Mouse (Mus musculus) heart, adult 9 months (tissue): ENCODE measurements around the gene Tsc22d4.

ENCODE experiments used
- DNase-seq, 2 experiments: peaks; one replicate each; pipeline ENCODE4 v3.0.0; 2022; ENCODE audit warnings: low spot score in 2 of 2

Tsc22d4 gene

GRCm38 (mm10) chr5:137764609-137765340 is 19.2 kb downstream of the Tsc22d4 start:
- no peak for DNase-seq

DNA sequence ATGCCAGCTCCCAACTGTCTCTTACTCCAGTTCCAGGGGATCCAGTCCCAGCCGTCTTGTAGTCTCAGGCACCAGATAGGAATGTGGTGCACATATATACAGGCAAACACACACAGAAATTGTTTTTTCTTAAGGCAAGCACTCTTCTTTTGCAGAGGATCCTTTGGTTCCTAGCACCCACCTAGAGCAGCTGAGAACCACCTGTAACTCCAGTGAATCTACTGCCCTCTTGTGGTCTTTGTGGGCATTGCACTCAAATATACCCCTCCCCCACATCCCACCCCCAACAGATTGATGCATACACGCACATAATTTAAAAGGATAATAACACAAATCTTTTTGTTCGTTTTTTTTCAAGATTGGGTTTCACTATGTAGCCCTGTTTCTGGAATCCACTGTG is 20.7 kb downstream of the Tsc22d4 start:
- DNase-seq: no peak

DNA sequence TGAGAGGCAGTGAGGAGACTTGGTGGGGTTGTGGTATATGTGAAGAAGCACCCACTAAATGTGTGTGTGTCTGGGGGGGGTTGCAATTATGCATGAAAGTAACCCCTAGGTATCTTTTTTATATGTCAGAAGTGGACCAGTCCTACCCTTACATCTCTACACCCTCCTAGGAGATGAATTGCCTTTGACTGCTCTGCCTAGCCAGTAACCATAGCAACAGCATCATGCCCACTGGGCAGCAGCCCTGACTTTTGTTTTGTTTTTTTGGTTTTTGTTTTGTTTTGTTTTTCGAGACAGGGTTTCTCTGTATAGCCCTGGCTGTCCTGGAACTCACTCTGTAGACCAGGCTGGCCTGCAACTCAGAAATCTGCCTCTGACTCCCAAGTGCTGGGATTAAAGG is 22.9 kb downstream of the Tsc22d4 start:
- DNase-seq: no peak

GRCm38 (mm10) chr5:137770709-137771108 is 25.2 kb downstream of the Tsc22d4 start:
- DNase-seq: no peak

- no peak for DNase-seq
Measured at GRCm38 (mm10) chr5:137772755-137773154, 27.2 kb downstream of the Tsc22d4 start.

DNA sequence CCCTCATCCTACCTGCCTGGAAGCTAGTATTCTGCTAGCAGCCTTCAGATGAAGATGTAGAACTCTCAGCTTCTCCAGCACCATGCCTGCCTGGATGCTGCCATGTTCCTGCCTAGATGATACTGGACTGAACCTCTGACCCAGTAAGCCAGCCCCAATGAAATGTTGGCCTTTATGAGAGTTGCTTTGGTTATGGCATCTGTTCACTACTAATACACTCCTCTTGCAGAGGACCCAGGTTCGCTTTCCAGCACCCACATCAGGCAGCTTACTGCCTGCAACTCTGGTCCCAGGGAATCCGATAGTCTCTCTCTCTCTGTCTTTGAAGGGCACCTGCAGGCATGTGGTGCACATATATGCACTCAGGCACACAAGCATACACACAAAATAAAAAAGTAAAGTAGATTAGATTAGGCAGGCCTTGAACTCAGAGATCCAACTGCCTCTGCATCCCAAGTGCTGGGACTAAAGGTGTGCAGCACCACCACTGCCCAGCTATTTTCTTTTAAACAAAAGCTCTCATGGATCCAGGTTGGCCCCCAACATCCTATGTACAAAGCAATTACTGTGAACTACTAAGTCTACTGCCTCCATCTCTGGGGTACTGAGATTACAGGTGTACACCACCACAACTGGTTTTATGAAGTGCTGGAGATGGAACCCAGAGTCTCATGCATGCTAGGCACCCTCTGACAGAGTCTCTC is 30.2 kb downstream of the Tsc22d4 start:
- DNase-seq: no peak

DNA sequence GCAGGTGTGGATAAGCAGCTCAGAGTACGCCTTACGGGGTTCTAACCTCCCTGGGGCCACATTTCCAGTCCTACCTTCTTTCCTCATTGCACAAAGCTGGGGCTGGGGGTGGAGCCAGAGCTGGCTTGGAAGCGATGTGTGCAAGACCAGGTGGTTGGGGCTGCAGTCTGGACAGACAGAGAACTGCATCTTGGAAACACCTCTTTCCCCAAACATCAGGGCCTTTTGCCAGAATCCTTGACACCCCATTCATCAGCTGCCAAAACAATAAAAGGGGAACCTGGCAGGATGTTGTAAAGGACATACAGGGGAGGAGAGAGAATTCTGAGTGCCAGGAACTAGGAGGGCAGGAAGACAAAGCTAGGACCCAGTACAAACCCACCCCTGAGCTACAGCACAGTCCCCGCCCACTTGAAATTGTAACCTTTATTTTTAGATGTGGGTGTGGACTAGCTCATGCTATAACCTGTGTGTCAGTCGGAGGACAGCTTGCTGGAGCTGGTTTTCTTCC is 30.9 kb downstream of the Tsc22d4 start:
- no peak for DNase-seq

GRCm38 (mm10) chr5:137777267-137777845 is 31.8 kb downstream of the Tsc22d4 start:
- DNase-seq: no peak

DNA sequence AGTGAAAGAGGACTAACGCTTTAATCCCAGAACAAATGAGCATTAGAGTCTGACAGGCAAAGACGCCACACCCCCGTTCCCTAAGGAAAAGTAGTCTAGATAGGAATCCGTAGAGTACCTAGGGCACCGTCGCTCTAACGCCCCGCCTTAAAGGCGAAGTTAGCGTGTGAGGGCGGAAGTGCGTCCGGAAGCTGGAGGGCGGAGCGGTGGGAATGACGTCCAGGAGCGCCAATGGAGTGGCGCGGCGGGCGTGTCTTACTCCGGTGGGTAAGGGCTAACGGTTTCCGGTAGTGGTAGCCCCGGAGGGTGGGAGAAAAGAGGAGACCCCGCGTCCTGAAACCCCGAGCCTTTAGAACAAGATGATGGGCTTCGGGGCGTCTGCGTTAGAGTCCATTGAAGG is 33.1 kb downstream of the Tsc22d4 start, which contains the start of gene Ppp1r35:
Gene Ppp1r35 (plus strand): TSS at position 215 of the 400 bp plus-strand sequence.
- peak; percentile 95 to 96 for DNase-seq

DNA sequence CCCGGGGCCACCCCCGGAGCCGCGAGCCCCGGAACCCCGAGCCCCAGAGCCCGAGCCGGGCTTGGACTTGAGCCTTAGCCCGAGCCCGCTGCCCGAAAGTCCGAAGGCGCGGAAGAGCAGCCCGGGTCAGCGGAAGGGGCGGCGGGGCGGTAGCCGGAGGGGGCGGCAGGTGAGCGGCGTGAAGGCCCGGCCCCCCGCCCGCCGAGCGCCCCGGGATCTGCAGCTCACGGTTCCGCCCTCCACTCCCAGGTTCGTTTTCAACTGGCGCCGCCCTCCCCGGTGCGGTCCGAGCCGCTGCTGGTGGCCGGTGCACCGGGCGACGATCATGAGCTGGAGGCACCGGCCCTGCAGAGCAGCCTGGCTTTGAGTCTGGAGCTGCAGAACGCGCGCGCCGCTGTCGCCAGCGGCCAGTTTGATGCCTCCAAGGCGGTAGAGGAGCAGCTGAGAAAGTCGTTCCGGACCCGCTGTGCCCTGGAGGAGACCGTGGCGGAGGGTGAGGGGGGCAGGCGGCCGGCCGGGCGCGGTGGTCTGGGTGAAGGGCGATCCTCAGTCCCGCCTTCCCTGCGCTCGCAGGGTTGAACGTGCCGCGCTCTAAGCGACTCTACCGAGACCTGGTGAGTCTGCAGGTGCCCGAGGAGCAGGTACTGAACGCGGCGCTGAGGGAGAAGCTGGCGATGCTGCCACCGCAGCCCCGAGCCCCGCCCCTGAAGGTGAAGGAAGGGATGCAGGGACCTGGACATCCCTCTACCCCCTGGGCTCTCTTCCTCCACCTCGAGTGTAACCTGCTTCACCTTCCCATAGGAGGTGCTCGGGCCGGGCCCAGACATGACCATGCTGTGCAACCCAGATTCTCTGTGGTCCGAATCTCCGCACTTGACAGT is 33.8 kb downstream of the Tsc22d4 start:
- no peak for DNase-seq

DNA sequence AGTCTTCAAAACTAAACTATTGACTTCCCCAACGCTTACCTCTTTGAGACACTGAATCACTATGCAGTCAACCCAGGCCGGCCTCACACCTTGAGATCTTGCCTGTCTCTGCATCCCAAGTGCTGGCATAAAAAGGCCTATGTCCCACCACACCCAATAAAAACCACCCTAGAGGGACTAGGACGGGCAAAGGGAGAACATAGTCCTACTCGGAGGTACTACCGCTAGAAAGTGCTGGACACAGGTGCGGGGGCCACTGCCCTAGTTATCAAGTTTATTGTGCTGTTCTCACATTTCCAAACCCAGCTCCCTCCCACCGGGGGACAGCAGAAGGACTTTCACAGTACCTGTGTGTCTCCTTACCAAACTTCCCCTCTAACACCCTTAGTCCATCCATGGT is 36.1 kb downstream of the Tsc22d4 start:
- DNase-seq: no peak

- no peak for DNase-seq
Measured at GRCm38 (mm10) chr5:137782776-137783522, 37.4 kb downstream of the Tsc22d4 start.

DNA sequence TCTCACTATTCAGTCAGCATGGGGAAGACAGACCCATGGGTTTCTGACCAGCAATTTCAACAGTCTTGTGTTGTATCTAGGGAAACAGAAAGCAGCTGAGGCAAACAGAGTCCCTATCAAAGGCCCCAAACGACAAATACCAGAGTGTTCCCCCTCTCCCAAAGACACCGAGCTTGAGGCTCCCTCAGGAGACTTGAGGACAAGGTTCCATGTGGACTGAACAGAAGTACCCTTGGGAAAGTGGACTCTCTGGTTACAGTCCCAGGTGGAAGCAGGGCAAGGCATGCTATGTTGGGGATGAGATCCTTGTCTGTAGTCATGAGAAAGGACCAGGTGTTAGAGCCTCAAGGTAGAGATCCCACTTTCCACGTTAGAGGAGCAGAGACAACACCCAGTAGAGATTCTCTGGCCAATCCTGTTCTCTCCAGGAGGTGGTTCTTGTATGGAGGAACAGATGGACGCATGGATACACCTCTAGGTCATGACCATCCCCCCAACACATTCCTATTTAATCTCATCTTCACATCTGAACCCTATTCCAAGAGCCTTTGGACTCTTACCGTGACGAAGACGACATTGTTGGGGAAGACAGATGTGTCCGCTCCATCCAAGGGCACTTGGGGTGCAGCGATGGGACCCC is 38.5 kb downstream of the Tsc22d4 start:
- DNase-seq: no peak

DNA sequence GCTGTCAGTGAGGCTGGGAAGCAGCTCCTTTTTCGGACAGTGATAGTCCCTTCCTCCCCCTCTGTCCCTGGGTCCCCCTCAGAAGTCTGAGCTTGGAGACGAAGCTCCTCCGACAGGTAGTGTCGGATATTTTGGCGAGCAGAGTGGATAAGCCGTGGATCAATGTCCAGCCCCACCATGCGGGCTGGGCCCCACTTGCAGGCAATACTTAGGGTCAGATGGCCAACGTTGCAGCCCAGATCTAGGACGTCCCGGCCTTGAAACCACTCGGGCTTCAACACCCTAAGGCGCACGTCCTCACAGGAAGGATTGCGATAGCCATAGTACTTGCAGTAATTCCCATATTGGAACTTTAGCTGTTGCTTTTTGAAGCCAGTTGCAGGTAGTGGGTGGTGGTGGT is 39.0 kb downstream of the Tsc22d4 start:
- DNase-seq: no peak

GRCm38 (mm10) chr5:137785164-137786031 is 39.9 kb downstream of the Tsc22d4 start:
- DNase-seq: peak in 1 of 2 experiments; percentile 55

DNA sequence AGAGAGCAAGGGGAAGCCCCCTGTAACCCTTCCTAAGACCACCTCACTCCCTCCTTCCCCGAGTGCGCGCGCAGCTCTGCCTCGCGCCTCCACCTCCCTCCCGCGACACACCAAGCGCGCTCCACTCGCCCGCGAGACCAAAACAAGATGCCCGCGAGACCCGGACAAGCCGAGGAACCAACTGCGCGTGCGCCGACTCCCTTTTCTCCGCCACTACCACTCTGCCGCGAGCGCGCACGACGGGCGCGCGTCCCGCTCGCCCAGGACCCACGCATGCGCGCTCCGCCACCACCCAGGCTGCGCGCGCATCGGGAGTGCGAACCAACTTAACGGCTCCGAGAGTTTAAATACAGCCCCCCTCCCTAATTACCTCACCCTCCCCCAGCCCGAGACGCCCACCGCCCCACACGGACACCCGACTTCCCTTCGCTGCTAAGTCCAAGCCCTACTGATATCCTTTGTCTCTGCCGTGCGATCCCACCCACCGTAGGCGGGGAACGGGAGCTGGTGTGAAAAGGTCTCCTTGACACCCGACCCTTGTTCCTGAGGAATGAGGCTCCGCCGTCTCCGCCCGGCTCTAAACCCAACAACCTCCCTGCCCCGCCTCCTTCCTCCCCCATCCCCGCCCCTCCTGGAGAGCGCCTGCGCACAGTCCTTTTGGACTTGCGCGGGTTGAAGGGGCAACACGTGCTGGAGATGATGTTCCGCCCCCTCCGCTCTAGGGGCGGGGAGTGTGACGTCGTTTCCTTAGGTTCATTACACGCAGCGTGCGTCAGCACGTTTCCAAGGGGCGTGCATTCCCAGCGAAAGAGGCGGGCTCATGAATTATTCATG is 40.8 kb downstream of the Tsc22d4 start:
- peak; percentile 99 for DNase-seq

- peak; percentile 88 to 95 for DNase-seq
Measured at GRCm38 (mm10) chr5:137787151-137787928, 41.8 kb downstream of the Tsc22d4 start, which contains the start of the genes Mepce and Zcwpw1. Gene Mepce, minus strand, starts transcription at chr5:137787655. Gene Zcwpw1, plus strand, starts transcription at chr5:137787798.

DNA sequence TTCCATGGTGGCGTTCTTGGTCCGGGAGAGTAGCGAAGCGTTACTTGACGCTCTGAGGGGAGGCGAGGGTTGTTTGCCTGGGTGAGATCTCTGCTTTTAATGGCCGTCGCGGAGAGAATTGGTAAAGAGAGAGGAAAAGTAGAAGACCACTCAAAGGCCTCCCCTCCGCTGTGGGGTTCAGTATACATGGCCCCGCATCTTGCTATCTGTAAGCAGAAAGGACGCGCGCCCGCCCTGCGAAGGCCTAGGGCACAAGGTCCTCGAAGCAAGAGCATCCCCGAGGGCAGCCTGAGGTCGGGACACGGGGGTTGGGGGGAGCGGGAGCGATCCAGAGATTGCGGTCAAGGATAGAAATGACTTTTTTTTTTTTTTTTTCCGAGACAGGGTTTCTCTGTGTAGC is 42.6 kb downstream of the Tsc22d4 start:
- no peak for DNase-seq
